Mouse (Mus musculus) mouse trophoblast stem cell (cell line): Measurements from ENCODE around the gene Cd300lb.
"Not testable (repeated sequence)": the region's sequence is repeated elsewhere in the genome, so short reads cannot be mapped to it uniquely, and the experiment has no call there.

Experiments
- in situ Hi-C, 2 experiments: fragments of 300-500 bp; cut with MseI, MboI; formaldehyde crosslinking; loops; 2 replicates in 1 of 2; 3 replicates in 1 of 2; pipeline ENCODE4 v1.15.1; 2025

The Cd300lb gene

DNA sequence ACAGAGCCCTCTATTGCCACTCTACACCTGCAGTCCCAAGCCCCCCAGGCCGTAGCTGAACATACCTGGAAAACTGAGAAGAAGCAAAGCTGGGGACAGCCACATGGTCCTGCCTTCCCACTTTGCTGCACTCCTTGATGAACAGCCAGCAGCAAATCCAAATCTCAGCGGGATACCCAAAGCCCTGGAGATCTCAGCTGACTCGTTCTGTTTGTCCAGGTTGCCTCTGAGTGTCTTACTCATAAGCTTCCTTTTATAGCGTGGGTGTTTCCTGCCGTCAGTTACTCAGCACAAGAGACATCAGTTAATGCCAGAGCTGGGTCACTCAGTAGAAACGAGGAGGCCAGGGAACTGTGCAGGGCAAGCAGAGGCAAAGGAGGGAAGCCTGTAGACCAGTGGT lies at the start of gene Cd300lb:
Gene Cd300lb (minus strand): TSS at position 243 of the 400 bp plus-strand sequence.
- in situ Hi-C loops = loop anchor here in 1 of 2 experiments (10.0 kb wide), 1 partner anchor 121 kb away; no protein-coding TSS in a partner anchor

GRCm38 (mm10) chr11:114981866-114982265 lies 47.7 kb upstream of the Cd300lb start:
- in situ Hi-C loops = loop anchor here in 1 of 2 experiments (25.0 kb wide), 1 partner anchor 155 kb away; the partner anchor contains the start of gene Cd300lf

GRCm38 (mm10) chr11:114972726-114973125 lies 38.5 kb upstream of the Cd300lb start:
- in situ Hi-C loops = no loop called here

- in situ Hi-C loops = no loop called here
Observed at GRCm38 (mm10) chr11:114968752-114969207, 34.6 kb upstream of the Cd300lb start, which contains the start of gene Cd300c. Cd300c (minus strand) TSS chr11:114969157.

DNA sequence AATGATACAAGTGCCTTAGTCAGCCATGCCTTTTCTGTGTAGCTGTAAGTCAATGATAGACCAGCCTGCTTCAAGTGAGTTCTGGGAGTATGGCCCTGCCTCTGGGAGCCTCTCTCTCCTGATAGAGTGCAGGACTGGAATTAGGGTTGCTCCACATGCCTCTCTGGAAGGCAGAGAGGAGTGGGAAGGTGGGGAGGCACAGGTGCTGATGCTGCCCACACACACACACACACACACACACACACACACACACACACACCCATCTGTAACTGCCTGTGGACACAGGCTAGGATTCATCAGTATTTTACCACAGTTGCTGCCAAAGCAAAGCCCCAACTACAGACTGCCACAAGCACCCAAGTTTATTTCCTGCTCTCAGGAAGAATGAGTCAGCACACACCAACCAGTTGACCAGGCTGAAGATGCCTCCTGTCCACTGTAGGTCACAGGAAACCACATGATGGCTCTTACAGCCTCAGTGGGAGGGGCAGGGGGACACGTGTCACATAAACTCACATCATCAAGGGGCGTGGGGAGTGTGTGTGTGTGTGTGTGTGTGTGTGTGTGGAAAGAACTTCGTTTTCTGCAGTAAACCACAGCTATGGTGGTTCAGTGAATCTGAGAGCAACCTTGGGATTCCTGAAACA lies 31.1 kb upstream of the Cd300lb start:
- in situ Hi-C loops = no loop called here

DNA sequence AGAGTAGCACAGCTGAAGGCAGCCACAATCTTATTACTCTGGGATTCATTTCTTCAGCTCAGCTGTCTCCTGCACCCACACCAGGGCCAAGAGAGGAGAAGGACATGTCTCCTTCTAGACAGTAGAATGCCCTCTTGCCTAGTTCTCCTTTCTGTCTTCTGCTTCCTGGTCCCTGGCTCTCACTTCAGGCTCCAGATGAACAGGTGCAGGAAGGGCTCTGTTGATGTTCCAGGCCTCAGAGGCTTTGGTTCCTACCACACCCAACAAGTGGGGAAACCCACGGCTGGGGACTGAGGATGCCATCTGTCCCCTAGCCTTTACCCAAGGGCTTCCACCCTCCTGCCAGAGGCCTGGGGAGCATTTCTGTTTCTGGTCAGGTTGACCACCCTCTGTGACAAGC lies 26.2 kb upstream of the Cd300lb start:
- in situ Hi-C loops = no loop called here

GRCm38 (mm10) chr11:114933591-114933990 lies 595 bp downstream of the Cd300lb start:
- in situ Hi-C loops = loop anchor here in 1 of 2 experiments (10.0 kb wide), 1 partner anchor 121 kb away; no protein-coding TSS in a partner anchor

- in situ Hi-C loops = loop anchor here in 1 of 2 experiments (10.0 kb wide), 1 partner anchor 124 kb away; no protein-coding TSS in a partner anchor
Observed at GRCm38 (mm10) chr11:114931041-114931440, 3.1 kb downstream of the Cd300lb start.

DNA sequence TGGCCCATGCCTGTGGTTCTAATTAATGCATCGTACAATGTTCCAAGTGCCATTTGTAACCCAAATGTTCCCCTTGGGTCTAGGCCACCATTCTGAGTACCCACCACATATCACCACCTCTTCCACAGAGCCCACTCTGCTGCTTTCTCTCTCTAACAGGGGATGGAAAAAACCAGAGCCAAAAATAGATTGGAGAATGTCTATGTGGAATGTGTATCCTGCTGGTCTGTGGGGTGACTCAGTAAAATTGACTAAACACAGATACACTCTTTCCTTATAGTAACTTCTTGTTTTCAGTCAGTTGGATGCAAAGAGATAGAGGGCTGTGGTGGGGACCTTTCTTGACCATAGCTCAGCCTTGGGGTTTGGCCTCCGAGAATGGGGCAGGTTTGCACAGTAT lies 4.6 kb downstream of the Cd300lb start:
- in situ Hi-C loops = no loop called here

DNA sequence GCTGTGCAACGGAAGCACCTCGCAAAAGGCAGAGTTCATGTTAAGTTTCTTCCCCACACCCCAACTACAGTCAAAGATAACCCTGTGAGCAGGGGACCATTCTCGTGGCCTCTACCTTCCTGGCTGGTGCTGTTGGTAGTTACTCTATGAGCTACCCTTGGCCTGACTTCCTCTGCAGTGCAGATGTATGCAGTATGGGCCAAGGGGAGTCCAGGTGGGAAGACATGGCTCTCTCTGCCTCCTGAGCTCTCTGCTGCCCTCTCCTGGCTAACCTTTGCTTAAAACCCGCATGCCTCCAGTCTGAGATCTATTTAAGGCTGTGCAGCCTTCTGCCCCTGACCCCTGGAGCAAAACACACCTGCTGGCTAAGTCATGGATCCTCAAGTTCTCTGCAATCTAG lies 10.2 kb downstream of the Cd300lb start:
- in situ Hi-C loops = no loop called here

DNA sequence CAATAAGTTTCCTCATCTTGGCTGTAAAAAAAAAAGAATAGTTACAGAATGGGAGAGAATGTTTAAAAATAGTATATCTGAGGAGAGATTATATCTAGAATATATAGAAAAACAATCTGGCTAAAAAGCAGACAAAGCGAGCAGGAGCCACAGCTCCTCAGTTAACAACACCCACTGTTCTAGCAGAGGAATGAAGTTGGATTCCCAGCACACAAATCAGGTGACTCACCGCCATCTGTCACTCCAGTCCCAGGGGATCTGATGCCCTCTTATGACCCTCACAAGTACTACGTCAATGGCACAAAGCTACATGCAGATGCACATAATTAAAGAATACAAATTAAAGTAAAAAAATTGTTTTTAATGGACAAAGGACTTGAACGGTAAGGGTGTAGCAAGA lies 11.7 kb downstream of the Cd300lb start:
- in situ Hi-C loops = no loop called here

GRCm38 (mm10) chr11:114917120-114917519 lies 17.1 kb downstream of the Cd300lb start:
- in situ Hi-C loops = loop anchor here in 1 of 2 experiments (10.0 kb wide), 1 partner anchor 172 kb away; no protein-coding TSS in a partner anchor

GRCm38 (mm10) chr11:114914978-114915377 lies 19.2 kb downstream of the Cd300lb start:
- in situ Hi-C loops = loop anchor here (5.0 to 10.0 kb wide), 4 partner anchors 43 to 173 kb away; no protein-coding TSS in a partner anchor

DNA sequence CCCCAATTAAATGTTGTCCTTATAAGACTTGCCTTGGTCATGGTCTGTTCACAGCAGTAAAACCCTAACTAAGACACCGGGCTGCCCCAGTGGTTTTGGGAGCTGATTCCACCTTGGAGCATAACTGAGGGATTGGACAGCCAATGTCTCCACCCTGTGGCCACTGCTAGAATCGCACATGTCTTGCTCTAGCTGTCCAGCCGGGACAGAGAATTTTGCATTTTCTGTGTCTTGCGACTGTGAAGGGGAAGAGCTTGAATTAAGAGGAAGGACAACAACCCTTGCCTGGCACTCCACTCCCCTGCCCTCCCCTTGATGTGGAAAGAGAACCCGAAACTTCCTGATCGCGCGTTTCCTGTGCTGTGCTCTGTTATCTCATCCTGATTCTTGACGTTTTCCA lies 21.3 kb downstream of the Cd300lb start:
- in situ Hi-C loops = loop anchor here (5.0 to 10.0 kb wide), 4 partner anchors 41 to 171 kb away; no protein-coding TSS in a partner anchor

DNA sequence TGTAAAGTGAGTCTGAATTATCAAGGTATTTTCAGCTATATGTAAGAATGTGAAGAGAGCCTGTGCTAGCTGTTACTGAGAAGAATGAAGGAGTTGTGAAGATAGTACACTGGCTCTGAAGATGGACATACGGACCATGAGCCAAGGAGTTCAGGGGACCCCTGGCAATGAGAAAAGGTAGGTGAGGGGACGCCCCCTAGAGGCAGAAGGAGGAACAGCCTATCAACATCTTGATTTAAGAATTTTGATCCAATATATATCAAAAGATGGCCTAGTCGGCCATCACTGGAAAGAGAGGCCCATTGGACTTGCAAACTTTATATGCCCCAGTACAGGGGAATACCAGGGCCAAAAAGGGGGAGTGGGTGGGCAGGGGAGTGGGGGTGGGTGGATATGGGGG lies 24.6 kb downstream of the Cd300lb start:
- in situ Hi-C loops = not testable (repeated sequence)

DNA sequence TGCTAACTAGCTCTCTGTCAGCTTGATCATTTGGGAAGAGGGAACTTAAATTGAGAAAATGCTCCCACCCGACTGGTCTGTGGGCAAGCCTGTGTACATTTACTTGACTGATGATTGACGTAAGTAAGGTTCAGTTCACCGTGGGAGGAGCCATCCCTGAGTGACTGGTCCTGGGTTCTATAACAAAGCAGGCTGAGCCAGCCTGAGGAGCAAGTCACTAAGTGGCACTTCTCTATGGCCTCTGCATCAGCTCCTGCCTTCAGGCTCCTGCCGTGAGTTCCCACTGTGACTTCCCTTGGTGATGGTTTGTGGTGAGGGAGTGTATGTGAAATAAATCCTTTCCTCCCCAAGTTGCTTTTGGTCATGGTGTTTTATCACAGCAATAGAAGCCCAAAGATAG lies 26.1 kb downstream of the Cd300lb start:
- in situ Hi-C loops = no loop called here

- in situ Hi-C loops = no loop called here
Observed at GRCm38 (mm10) chr11:114907567-114907966, 26.6 kb downstream of the Cd300lb start.

DNA sequence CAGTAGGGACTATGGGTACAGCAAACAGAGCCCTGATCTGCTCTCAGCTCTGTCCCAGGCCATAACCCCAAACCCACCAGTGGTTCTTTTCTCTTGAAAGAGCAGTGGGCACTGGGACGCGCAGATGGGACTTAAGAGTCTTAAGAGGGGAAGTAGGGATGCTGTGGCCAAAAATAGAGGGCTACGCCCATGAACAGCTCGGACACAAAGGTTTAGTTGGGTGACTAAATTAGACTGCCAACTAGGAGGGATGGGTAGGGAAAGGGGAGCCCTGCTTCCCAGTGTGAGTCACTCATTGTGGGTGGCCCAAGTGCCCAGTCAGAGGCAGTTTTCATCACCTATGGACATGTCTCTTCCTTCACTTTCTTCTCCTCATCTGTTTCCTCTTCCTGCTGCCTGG lies 31.0 kb downstream of the Cd300lb start:
- in situ Hi-C loops = no loop called here

DNA sequence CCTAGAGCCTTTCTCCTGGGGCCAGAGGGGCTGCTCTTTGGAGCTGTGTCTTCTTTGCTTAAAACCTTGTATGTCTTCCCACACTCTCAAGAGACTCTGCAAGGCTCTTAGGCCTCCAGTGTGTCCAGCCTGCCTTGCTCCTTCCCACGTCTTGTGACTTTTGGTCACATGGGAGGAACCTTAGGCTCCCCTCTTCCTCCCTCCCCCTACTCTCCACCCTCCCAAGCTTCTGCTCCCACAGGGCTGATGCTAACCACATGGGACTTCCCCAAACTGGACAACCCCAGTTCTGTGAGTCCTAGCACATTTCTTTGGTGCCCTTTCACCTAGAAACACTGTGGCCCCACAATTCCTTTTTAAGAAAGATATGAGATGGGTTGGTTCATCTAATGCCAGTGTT lies 36.2 kb downstream of the Cd300lb start:
- in situ Hi-C loops = no loop called here

DNA sequence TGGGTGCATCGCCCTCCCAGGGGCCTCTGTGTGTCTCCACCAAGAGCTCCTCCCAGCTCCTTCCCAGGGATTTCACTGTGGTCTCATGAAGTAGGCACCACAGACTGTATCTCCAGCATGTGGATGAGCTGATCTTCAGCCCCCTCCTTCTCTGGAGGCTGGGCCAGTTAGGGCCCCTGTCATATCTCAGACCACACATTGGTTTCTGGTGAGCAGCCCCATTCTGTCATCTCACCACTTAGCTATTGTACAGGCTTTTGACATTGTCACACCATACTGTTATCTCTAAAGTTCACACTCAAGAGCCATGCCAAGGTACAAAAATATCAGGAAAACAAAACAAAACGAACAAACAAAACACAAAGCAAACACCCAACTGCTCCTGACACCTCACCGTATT lies 38.1 kb downstream of the Cd300lb start:
- in situ Hi-C loops = no loop called here

- in situ Hi-C loops = no loop called here
Observed at GRCm38 (mm10) chr11:114890542-114890941, 43.6 kb downstream of the Cd300lb start.

DNA sequence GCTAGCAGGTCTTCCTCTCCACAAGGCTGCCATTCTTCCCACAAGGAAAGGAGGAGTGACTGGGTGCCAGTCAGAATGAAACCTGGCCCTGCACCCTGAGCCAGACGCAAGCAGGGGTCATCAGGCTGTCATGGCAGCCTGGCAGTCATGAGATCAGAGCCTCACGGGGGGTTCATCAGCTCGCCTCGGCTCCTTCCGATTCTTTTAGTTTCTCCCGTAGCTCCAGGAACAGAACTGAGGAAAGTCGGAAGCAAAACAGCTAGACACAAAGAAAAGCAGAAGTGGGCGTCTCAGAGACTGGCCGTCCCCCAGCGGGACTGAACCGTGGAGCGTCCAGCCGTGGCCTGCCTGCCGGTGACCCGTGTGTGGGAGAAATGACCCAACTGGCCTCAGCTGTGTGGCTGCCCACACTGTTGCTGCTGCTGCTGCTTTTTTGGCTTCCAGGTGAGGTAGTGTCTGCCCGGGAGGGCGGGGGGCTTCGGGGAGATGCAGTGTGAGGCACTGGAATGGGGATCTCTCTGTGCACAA lies 44.1 kb downstream of the Cd300lb start, which contains the start of gene Cd300a:
Gene Cd300a (plus strand): TSS at position 51 of the 528 bp plus-strand sequence.
- in situ Hi-C loops = no loop called here
